Mouse (Mus musculus) G1E (cell line): Measurements from ENCODE around the gene Cstb. TPM values are rescaled to one million over a fixed set of nuclear protein-coding genes. Genes with fewer than 3 reads are reported as not detected.
A peak's percentile ranks its signal among the peaks of the same experiment; 100 is the strongest.

ENCODE experiments used
- ATAC-seq: 2 replicates; pipeline ENCODE4 v1.8.0; 2016; ENCODE audit warnings: mild to moderate bottlenecking; ENCODE audit not compliant: insufficient number of reproducible peaks, poor library complexity, low FRiP score, severe bottlenecking; ENCODE audit errors: extremely low read depth
- DNase-seq: peaks from one replicate; pipeline ENCODE4 v3.0.0; 2012; ENCODE audit warnings: low spot score
- H3K27me3 ChIP-seq: 2 replicates; pipeline ENCODE4 v1.6.1; 2012; ENCODE audit warnings: mild to moderate bottlenecking, low read length, inconsistent platforms; ENCODE audit not compliant: insufficient read depth
- H3K36me3 ChIP-seq: replicated peaks from 2 replicates; pipeline ENCODE3; 2012; ENCODE audit warnings: mild to moderate bottlenecking, inconsistent platforms
- H3K4me1 ChIP-seq: 2 replicates; pipeline ENCODE4 v1.6.1; 2012; ENCODE audit warnings: low read depth, low read length, inconsistent platforms, mixed read lengths; ENCODE audit not compliant: insufficient read depth
- H3K4me3 ChIP-seq: 2 replicates; pipeline ENCODE4 v1.5.1; 2012; ENCODE audit warnings: low read depth, mild to moderate bottlenecking, inconsistent platforms, low read length, moderate library complexity, mixed read lengths
- H3K9me3 ChIP-seq: replicated peaks from 2 replicates; pipeline ENCODE4 v1.6.1; 2012; ENCODE audit warnings: inconsistent platforms
- CTCF ChIP-seq: IDR thresholded peaks from 2 replicates; pipeline ENCODE4 v1.5.1; 2012; ENCODE audit warnings: low read depth, low read length, inconsistent platforms, mixed read lengths
- GATA1 ChIP-seq: IDR thresholded peaks from 2 replicates; pipeline ENCODE4 v1.6.1; 2012; ENCODE audit warnings: borderline replicate concordance, low read length, inconsistent platforms, mixed read lengths
- GATA2 ChIP-seq: IDR thresholded peaks from 2 replicates; pipeline ENCODE4 v1.6.1; 2012; ENCODE audit warnings: low read depth, low read length, inconsistent platforms, borderline replicate concordance
- POLR2AphosphoS5 ChIP-seq: IDR thresholded peaks from 2 replicates; pipeline ENCODE4 v1.6.1; 2012; ENCODE audit warnings: low read depth, low read length, inconsistent platforms; ENCODE audit not compliant: insufficient replicate concordance
- TAL1 ChIP-seq: conservative IDR thresholded peaks from 2 replicates; pipeline ENCODE4 v1.6.1; 2012; ENCODE audit warnings: low read depth, low read length, inconsistent platforms, mixed read lengths
- polyA plus RNA-seq: library from polyadenylated mRNA; stranded (reverse); fragments of >175 nt; gene quantifications from 2 replicates; pipeline ENCODE4 v1.2.3, GENCODE M21; 2012
- total RNA-seq, 2 experiments: library from RNA; stranded (forward) in 1 of 2; stranded (reverse) in 1 of 2; fragments of 200-1000 nt in 1 of 2; fragments of >200 nt in 1 of 2; fragmentation: Nextera tagmentation in 1 of 2; gene quantifications; 2 replicates each; pipeline ENCODE4 v1.2.3; 2014 to 2017

Gene Cstb
- total and polyA plus RNA-seq, 3 experiments: 40.3 to 260 (median 47.1) TPM

DNA sequence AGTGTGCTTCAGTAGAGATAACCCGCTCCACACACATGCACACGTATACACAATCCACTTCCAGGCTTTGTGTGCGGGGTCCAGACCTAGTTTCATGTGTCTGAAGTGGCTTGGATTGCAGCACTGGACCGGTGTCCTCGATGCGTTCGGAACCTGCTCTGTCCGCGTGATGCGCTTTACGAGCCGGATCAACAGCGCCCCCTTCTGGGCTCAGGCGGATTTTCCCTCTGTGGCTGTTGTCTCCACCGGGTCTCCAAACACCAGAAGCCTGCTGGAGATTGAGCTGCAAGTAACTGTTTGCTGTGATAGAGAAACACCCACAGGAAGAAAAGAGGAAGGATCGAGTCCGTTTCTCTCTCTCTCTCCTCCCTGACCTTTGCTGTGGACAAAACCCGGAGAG, 33.4 kb upstream of the Cstb start:
- Histone ChIP-seq H3K36me3 (no peaks in the 10 kb centered on the region), H3K4me1 (peaks cover 29% of the 10 kb centered on the region), H3K4me3 (no peak overlapping the region; the same call in 1 of the 2 replicates), H3K27me3 (peaks cover 46% of the 10 kb centered on the region), H3K9me3 (no peaks in the 10 kb centered on the region)
- no peak for TF ChIP-seq GATA1
- TF ChIP-seq CTCF: peak; percentile 87
- ATAC-seq (peak; percentile 23; the same call in 1 of the 2 replicates), DNase-seq (peak; percentile 40)

DNA sequence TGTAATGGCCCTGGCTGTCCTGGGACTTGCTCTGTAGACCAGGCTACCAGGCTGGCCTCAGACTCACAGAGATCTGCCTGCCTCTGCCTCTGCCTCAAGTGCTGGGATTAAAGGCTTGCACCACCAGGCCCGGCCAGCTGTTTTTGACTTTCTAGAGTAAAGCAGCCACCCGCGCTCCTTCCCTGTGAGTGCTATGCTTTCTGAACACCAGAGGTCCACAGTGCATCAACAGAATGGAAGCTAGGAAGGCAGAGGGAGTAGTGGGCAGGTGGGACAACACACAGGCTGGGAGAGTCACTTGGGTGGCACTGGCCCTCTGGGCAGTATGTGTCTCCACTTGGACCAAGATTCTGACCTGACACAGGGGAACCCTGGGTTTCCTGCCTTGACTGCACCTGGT, 30.1 kb upstream of the Cstb start:
- TF ChIP-seq CTCF: no peak
- TF ChIP-seq GATA2: no peak
- no peak for TF ChIP-seq POLR2AphosphoS5
- TF ChIP-seq GATA1: no peak
- TF ChIP-seq TAL1: no peak
- Histone ChIP-seq H3K36me3 (peaks cover 20% of the 10 kb centered on the region), H3K4me1 (peaks cover 59% of the 10 kb centered on the region), H3K9me3 (no peaks in the 10 kb centered on the region), H3K27me3 (peaks cover 23% of the 10 kb centered on the region), H3K4me3 (no peak overlapping the region)
- ATAC-seq: no peak
- DNase-seq: no peak

DNA sequence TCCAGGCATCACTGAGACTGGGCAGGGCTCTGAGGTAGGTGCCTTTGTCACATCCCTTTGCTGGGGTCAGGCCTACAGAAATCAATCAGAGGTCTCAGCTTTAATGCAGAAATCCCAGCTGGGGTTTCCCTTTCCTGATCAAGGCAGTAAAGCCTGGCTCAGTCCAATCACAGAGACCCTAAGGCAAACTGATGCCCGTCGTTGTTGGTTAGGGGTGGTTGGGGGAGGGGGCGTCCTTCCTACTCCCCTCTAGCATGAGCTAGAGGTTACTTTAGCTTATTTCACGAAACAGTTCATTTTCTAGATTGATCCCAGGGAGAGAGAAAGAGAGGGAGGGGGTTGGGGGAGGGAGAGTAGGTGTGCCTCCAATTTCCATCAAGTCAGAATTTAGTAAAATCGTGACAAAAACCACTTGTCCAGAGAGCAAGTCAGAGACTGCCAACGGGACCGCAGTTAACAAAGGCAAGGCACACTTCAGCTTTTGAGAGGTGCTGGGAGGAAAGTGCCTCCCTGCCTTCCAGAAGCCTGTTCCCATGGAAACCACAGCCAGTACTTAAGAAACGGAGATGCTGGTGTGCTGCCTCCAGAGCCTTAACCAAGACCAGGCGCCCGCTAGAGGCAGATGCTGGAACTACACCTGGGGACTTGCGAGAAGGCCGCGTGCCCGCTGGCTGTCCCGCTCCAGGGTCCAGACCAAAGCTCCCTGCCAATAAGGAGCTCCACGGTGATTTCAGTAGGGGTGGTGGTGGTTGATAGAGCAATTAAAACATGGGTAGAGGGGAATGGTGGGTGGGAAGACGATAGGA, 29.4 kb upstream of the Cstb start:
- Histone ChIP-seq H3K4me3 (no peak overlapping the region), H3K9me3 (no peaks in the 10 kb centered on the region), H3K27me3 (peaks cover 16% of the 10 kb centered on the region), H3K4me1 (peaks cover 65% of the 10 kb centered on the region), H3K36me3 (peaks cover 27% of the 10 kb centered on the region)
- ATAC-seq (no peak), DNase-seq (peak; percentile 44)
- TF ChIP-seq POLR2AphosphoS5: no peak
- peak; percentile 91 for TF ChIP-seq CTCF
- no peak for TF ChIP-seq GATA1

DNA sequence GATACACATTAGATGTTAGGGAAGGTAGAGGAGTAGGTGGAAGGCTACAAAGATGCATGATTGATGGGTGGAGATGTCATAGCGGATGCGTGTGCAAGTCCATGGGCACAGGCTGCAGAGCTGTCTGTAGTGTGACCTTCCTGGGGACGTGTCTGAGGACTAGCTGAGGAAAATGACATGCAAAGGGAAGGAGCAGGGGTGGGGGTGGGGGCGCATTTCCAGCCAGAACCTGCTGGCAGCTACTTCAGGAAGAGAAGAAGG, 28.9 kb upstream of the Cstb start:
- Histone ChIP-seq H3K4me1 (peaks cover 69% of the 10 kb centered on the region), H3K36me3 (peaks cover 32% of the 10 kb centered on the region), H3K9me3 (no peaks in the 10 kb centered on the region), H3K4me3 (no peak overlapping the region), H3K27me3 (peaks cover 11% of the 10 kb centered on the region)
- DNase-seq (no peak), ATAC-seq (no peak)
- no peak for TF ChIP-seq TAL1
- no peak for TF ChIP-seq GATA2
- TF ChIP-seq CTCF: no peak

DNA sequence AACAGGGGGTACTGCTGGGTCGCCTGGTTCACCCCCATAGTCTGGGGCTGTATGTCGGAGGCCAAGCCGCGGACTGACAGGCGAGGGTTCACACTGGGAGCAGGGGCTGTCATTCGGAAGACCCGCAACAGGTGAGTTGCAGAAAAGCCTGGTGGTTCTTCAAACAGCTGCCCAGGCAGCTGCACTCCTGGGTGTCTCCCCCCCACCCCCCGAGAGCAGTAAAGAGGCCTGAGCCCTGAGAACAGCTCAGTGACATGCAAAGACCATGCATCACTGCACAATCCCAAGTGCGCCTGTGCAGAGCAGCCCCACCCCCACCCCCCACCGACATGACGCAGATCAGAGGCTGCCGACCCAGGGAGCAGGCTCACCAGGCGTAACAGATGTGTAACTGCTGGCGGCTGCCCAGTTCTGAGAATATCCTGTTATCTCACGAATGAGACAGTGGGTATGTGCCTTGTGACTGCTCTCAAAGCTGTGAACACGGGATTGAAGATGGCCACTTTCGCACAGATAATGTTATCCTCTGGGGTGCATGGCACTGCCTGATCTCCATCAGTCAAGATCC, 26.3 kb upstream of the Cstb start:
- Histone ChIP-seq H3K4me1 (peaks cover 82% of the 10 kb centered on the region), H3K36me3 (peaks cover 58% of the 10 kb centered on the region), H3K4me3 (peak overlapping the region; percentile 65; the same call in 1 of the 2 replicates), H3K27me3 (no peaks in the 10 kb centered on the region), H3K9me3 (no peaks in the 10 kb centered on the region)
- DNase-seq (peak; percentile 89), ATAC-seq (peak; percentile 94)
- TF ChIP-seq GATA2 (no peak), CTCF (no peak), TAL1 (peak; percentile 74), POLR2AphosphoS5 (no peak), GATA1 (no peak)

DNA sequence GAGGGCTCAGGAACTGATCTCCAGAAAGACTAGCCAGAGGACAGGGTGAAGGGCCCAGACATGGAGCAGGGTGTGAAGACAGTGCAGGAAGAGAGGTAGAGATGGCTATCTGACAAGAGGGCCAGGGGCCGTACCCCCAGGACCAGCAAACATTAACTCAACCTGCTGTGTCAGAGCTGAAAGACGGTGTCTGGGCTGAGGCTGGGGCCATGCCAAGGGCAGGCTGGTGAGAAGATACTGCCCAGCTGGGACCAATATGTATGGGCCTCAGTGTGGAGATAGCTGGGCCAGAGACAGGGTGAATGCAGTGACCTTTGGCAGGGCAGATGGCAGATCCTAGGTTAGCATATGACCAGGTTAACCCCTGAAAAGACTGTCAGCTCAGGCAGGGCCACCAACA, 24.3 kb upstream of the Cstb start:
- H3K36me3 ChIP-seq: peaks cover 77% of the 10 kb centered on the region
- no peaks in the 10 kb centered on the region for H3K27me3 ChIP-seq
- H3K9me3 ChIP-seq: no peaks in the 10 kb centered on the region
- H3K4me3 ChIP-seq: peak overlapping the region; percentile 57; the same call in 1 of the 2 replicates
- DNase-seq (no peak), ATAC-seq (no peak)
- H3K4me1 ChIP-seq: peaks cover 93% of the 10 kb centered on the region
- TF ChIP-seq CTCF (no peak), POLR2AphosphoS5 (no peak), GATA2 (no peak), TAL1 (no peak), GATA1 (no peak)
